Comparison of ENCODE assay signal across 8 mouse cellular contexts in the genomic region with DNA sequence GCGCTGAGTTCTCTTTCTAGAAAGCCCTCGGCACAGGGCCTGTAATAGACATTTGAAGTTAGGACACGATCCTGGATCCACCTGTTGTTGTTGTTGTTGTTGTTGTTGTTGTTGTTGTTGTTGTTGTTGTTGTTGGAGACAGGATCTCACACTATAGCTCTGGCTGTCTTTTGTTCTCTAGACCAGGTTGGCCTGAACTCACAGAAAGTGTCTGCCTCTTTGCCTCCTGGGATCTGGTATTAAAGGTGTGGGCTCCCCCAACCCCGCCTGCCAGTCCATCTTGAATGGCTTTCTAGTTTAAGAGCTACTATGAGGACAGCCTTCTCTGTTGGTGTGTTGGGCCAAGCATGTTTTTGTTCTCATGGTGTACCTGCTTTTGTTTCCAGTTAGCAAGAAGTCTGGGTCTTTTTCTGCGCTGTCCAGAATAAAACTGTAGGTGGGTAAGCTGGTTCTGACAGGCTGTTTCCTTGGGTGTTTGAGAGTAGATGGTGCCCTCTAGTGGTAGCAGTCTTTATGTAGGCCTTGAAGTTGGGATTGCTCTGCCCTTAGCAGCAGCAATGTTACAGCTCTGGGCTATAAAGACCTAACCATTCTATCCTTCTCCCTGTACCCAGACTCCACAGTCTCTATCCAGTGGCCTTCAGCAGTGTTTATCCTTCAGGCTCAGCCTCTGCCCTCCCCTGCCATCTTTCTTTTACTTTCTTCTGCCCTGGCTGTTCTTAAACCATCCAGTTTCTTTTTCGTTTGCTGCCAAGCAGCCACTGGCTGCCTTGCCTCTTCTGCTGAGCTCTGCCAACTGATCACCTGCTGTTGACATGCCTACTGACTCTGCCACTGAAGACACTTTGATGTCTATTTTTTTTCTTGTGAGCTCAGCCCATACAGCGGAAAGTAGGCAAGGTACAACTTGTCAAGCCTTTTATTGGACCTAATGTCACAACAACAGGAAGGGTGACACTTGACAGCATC.
DNase-seq lines count a peak whose midpoint lies in the region; ATAC-seq and TF ChIP-seq lines count a peak whose summit lies in the region.

No protein-coding gene starts in this region.

- no peak overlapping the region for H3K4me3 ChIP-seq in liver, adult 2 months (ENCODE audit: insufficient read depth, low read depth, low read length)
- no peak overlapping the region for H3K4me3 ChIP-seq in neural tube, embryonic 14.5 days (ENCODE audit: low read depth, low read length)

- TF ChIP-seq POLR2A in liver, adult 2 months (IDR thresholded peaks at IDR 0.05; ENCODE audit: extremely low read depth, insufficient read depth, low read length): no peak

- whole genome bisulfite sequencing in liver, adult 2 months: 86% methylated on average over 7 of the region's 7 CpGs
- WGBS in neural tube, embryonic 14.5 days: 86% methylated on average over 7 of the region's 7 CpGs

- H3K9me3 ChIP-seq in neural tube, embryonic 14.5 days (ENCODE audit: control insufficient read depth, low read length): no peaks in the 10 kb centered on the region

- H3K4me1 ChIP-seq in liver, adult 2 months (ENCODE audit: control insufficient read depth, insufficient read depth, low read length): no peaks in the 10 kb centered on the region
- no peaks in the 10 kb centered on the region for H3K4me1 ChIP-seq in neural tube, embryonic 14.5 days (ENCODE audit: control insufficient read depth, insufficient read depth, low read length)

- H3K27ac ChIP-seq in liver, adult 2 months (replicated peaks; ENCODE audit: insufficient read depth, low read depth, low read length): no peak overlapping the region
- no peak overlapping the region for H3K27ac ChIP-seq in neural tube, embryonic 14.5 days (ENCODE audit: low read depth, low read length)

- H3K4me2 ChIP-seq in neural tube, embryonic 14.5 days (ENCODE audit: low read depth, low read length): no peak overlapping the region

- no peak overlapping the region for H3K9ac ChIP-seq in liver, adult 2 months (ENCODE audit: low read depth, low read length)
- no peak overlapping the region for H3K9ac ChIP-seq in neural tube, embryonic 14.5 days (replicated peaks; ENCODE audit: low read depth, low read length)

- peak; percentile 66 for DNase-seq in A20 (ENCODE audit: low read depth, low spot score)
- peak; percentile 85 for DNase-seq in ES-CJ7 (ENCODE audit: low read depth, low spot score)
- DNase-seq in frontal cortex, adult 2 months (ENCODE audit: extremely low spot score in 1 of 2, low spot score in 1 of 2): peak; percentile 55 to 95
- DNase-seq in kidney, adult 8-10 months: peak; percentile 72 to 75
- peak; percentile 70 for DNase-seq in liver, adult 2 months (ENCODE audit: extremely low read depth, low read depth, low spot score)
- DNase-seq in yolk sac, embryonic 10.5 days (ENCODE audit: low spot score): peak; percentile 67

- H3K36me3 ChIP-seq in liver, adult 2 months (ENCODE audit: control insufficient read depth, insufficient read depth, low read length): peaks cover 24% of the 10 kb centered on the region
- H3K36me3 ChIP-seq in neural tube, embryonic 14.5 days (ENCODE audit: control insufficient read depth, insufficient read depth, low read length): peaks cover 48% of the 10 kb centered on the region

- H3K27me3 ChIP-seq in liver, adult 2 months (ENCODE audit: control insufficient read depth, insufficient read depth, low read length): no peaks in the 10 kb centered on the region
- no peaks in the 10 kb centered on the region for H3K27me3 ChIP-seq in neural tube, embryonic 14.5 days (ENCODE audit: control insufficient read depth, insufficient read depth, low read length)

- ATAC-seq in cerebellum, adult (ENCODE audit: insufficient number of reproducible peaks, low FRiP score, low TSS enrichment): peak; percentile 70; the same call in 1 of the 2 replicates
- ATAC-seq in neural tube, embryonic 14.5 days (ENCODE audit: low read depth): peak; percentile 79; the same call in 1 of the 2 replicates

- H3K79me2 ChIP-seq in liver, adult 2 months (ENCODE audit: control insufficient read depth, insufficient read depth, low read length): no peaks in the 10 kb centered on the region

- peak; percentile 49 for TF ChIP-seq CTCF in liver, adult 2 months (IDR thresholded peaks at IDR 0.05; ENCODE audit: low read depth, low read length)
